Mouse (Mus musculus) left cerebral cortex, postnatal 10 days (tissue): Measurements from ENCODE around the gene Cybc1. TPM values are rescaled to one million over a fixed set of nuclear protein-coding genes. Genes with fewer than 3 reads are reported as not detected.

Experiments
- DNase-seq, 2 experiments: peaks; one replicate each; pipeline ENCODE4 v3.0.0; 2021 to 2022; ENCODE audit warnings: low spot score in 2 of 2, mixed read lengths in 1 of 2; ENCODE audit errors: extremely low spot score in 1 of 2
- intact Hi-C: fragments of 180-260 bp; cut with DNase I; formaldehyde crosslinking; loops from one replicate; pipeline ENCODE4 v1.15.1; 2025
- total RNA-seq, 2 experiments: library from RNA; stranded (reverse); gene quantifications; 2 replicates each; pipeline ENCODE4 v1.2.3; 2021

Cybc1 gene
- 10 to 100 TPM; 22.8 to 24.7 TPM for total RNA-seq

GRCm38 (mm10) chr11:121229018-121229439 lies at the start of gene Cybc1:
TSS of gene Cybc1 (minus strand) at chr11:121229322.
- intact Hi-C loops: no loop called here
- DNase-seq: peak; percentile 57 to 80

- no peak for DNase-seq
- intact Hi-C loops: no loop called here
Measured at GRCm38 (mm10) chr11:121278011-121278410, 48.9 kb upstream of the Cybc1 start.

- intact Hi-C loops: no loop called here
- no peak for DNase-seq
Measured at GRCm38 (mm10) chr11:121277516-121277915, 48.4 kb upstream of the Cybc1 start.

- DNase-seq: no peak
- intact Hi-C loops: no loop called here
Measured at GRCm38 (mm10) chr11:121261074-121261473, 32.0 kb upstream of the Cybc1 start.

GRCm38 (mm10) chr11:121260211-121260906 lies 31.2 kb upstream of the Cybc1 start:
- intact Hi-C loops: no loop called here
- DNase-seq: peak in 1 of 2 experiments; percentile 60

GRCm38 (mm10) chr11:121259160-121260100 lies 30.3 kb upstream of the Cybc1 start, which contains the start of gene Foxk2:
TSS of gene Foxk2 (plus strand) at chr11:121259990.
- intact Hi-C loops: no loop called here
- DNase-seq: peak; percentile 85 to 97

- intact Hi-C loops: loop anchor here (5.0 kb wide), 1 partner anchor 82 kb away; no protein-coding TSS in a partner anchor
- no peak for DNase-seq
Measured at GRCm38 (mm10) chr11:121250196-121250595, 21.1 kb upstream of the Cybc1 start.

- intact Hi-C loops: no loop called here
- DNase-seq: no peak
Measured at GRCm38 (mm10) chr11:121239669-121240068, 10.5 kb upstream of the Cybc1 start.

- intact Hi-C loops: no loop called here
- DNase-seq: peak in 1 of 2 experiments; percentile 42
Measured at GRCm38 (mm10) chr11:121237345-121238128, 8.4 kb upstream of the Cybc1 start.

- intact Hi-C loops: no loop called here
- DNase-seq: peak; percentile 99 to 100
Measured at GRCm38 (mm10) chr11:121236564-121237344, 7.6 kb upstream of the Cybc1 start, which contains the start of gene Narf. TSS of gene Narf (plus strand) at chr11:121237253.

GRCm38 (mm10) chr11:121235475-121236238 lies 6.5 kb upstream of the Cybc1 start:
- peak in 1 of 2 experiments; percentile 56 for DNase-seq
- intact Hi-C loops: no loop called here

GRCm38 (mm10) chr11:121232706-121233105 lies 3.6 kb upstream of the Cybc1 start:
- DNase-seq: no peak
- intact Hi-C loops: no loop called here

GRCm38 (mm10) chr11:121231628-121232291 lies 2.6 kb upstream of the Cybc1 start:
- DNase-seq: no peak
- intact Hi-C loops: no loop called here

GRCm38 (mm10) chr11:121231191-121231590 lies 2.1 kb upstream of the Cybc1 start:
- intact Hi-C loops: no loop called here
- DNase-seq: no peak

GRCm38 (mm10) chr11:121228129-121229017 lies 749 bp downstream of the Cybc1 start:
- intact Hi-C loops: no loop called here

More at GRCm38 (mm10) chr11:121228129-121229017, 749 bp downstream of the Cybc1 start:
- no peak for DNase-seq
